Mouse (Mus musculus) C2C12 (cell line): ENCODE results near the gene Rpl4.
"Not testable (repeated sequence)": the region's sequence is repeated elsewhere in the genome, so short reads cannot be mapped to it uniquely, and the experiment has no call there.

Experiments used
- CEBPB ChIP-seq: IDR thresholded peaks from one replicate; pipeline ENCODE4 v1.6.1; 2011; ENCODE audit warnings: low read depth, mild to moderate bottlenecking, control low read depth, moderate library complexity
- CTCF ChIP-seq: IDR thresholded peaks from one replicate; pipeline ENCODE4 v1.5.1; 2011; ENCODE audit not compliant: control insufficient read depth, insufficient read depth, insufficient read length
- FOSL1 ChIP-seq: IDR thresholded peaks from one replicate; pipeline ENCODE4 v1.8.0; 2011; ENCODE audit warnings: mild to moderate bottlenecking, low read length; ENCODE audit not compliant: poor library complexity, insufficient read depth, severe bottlenecking
- MAX ChIP-seq: IDR thresholded peaks from one replicate; pipeline ENCODE4 v1.6.1; 2011; ENCODE audit warnings: mild to moderate bottlenecking, control low read depth
- USF1 ChIP-seq: IDR thresholded peaks from one replicate; pipeline ENCODE4 v1.6.1; 2011; ENCODE audit warnings: low read depth, mild to moderate bottlenecking, control low read depth, moderate library complexity

DNA sequence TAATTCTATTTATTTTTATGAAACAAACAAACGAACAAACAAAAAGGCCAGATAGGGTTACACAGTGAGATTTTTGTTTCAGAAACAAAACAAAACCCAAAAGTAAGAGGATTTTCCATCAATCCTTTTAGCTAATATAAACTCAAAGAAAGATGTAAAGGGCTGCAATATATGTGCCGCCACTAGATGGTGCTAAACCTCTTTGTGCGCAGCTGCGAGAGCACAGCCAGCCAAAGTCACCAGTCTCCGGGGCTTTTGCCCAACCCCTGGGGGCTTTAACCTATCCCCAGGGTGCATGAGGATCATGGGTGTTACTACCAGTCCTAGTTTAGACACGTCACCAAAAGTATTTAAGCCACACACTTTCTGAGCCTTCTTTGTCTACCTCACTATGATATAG lies 34.3 kb upstream of the Rpl4 start:
- peak; percentile 12 for TF ChIP-seq CTCF
- not testable (repeated sequence) for TF ChIP-seq MAX, USF1, CEBPB, FOSL1
